Mouse (Mus musculus): ENCODE data around the gene Jph3.

DNA sequence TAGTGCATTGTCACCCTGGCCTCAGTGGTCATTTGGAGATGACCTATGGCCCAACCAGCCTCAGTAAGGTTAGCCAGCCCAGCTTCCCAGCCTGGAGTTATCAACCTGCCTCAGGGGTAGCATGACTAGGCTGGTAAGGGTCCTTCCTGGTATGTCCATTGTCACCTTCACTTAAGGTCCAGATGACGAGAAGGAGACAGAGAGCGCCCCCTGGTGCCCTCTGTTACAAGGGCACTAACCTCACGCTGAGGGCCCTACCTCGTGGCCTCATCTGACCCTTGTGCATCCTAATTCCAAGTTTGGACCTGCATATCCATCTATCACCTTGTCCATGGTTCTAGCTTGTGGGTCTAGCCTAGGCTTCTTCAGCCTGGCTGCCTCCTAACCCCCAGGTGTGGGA lies 44.0 kb upstream of the Jph3 start:
- TF ChIP-seq ZMIZ1 (IDR thresholded peaks at IDR 0.05; ENCODE audit: low read depth, low read length) = no peak
- TF ChIP-seq NRF1 (IDR thresholded peaks at IDR 0.05; ENCODE audit: insufficient read depth, low read depth, low read length, poor library complexity, severe bottlenecking) = no peak
- TF ChIP-seq UBTF (IDR thresholded peaks at IDR 0.05; ENCODE audit: borderline replicate concordance, insufficient read depth, low read depth, low read length) = no peak
- TF ChIP-seq CTCF (IDR thresholded peaks at IDR 0.05 in 2 of 3, conservative IDR thresholded peaks at IDR 0.05 in 1 of 3; ENCODE audit: control insufficient read depth in 1 of 3, insufficient read depth in 1 of 3, low read depth in 2 of 3, low read length in 3 of 3, poor library complexity in 1 of 3, severe bottlenecking in 1 of 3) = peak; percentile 7 to 50 (median 32); a peak in 3 of 6 replicates
- TF ChIP-seq ZC3H11A (IDR thresholded peaks at IDR 0.05; ENCODE audit: low read depth, low read length) = no peak
- no peak for TF ChIP-seq ZNF384 (IDR thresholded peaks at IDR 0.05; ENCODE audit: low read depth, low read length)
- TF ChIP-seq ETS1 (IDR thresholded peaks at IDR 0.05; ENCODE audit: low read depth, low read length) = no peak
- no peak for TF ChIP-seq USF2 (IDR thresholded peaks at IDR 0.05; ENCODE audit: borderline replicate concordance in 1 of 2, insufficient read depth in 1 of 2, low read depth in 1 of 2, low read length in 2 of 2)
- no peak for TF ChIP-seq TCF12 (IDR thresholded peaks at IDR 0.05; ENCODE audit: low read depth, low read length)
